Mouse (Mus musculus) embryonic fibroblast, embryonic 13.5 days (primary cell): Measurements from ENCODE around the gene Iqsec3.

ENCODE experiments used
- CTCF ChIP-seq: IDR thresholded peaks from 2 replicates; pipeline ENCODE4 v1.5.1; 2011; ENCODE audit warnings: mild to moderate bottlenecking, control low read depth, low read length, moderate library complexity, borderline replicate concordance; ENCODE audit not compliant: insufficient read depth
- POLR2A ChIP-seq: IDR thresholded peaks from 2 replicates; pipeline ENCODE4 v1.6.1; 2011; ENCODE audit warnings: low read depth, mild to moderate bottlenecking, control low read depth, low read length, moderate library complexity

DNA sequence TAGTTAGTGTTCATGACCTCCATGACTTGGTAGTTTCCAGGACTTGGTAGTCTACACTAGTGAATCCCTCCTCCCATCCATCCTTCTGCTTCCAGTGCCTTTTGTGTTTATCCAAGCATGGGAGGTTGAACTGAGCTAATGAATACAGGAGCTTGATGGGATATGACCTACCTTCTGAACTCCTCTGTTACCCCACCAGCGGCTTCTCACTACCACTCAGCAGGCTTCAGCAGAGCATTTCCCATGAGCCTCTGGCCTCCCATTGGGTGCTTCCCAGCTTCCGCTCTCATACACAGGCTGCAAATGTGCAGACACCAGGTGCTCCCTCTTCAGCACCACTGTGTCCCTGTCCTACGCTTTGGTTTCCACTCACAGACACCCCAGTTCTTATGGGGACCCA, 36.9 kb upstream of the Iqsec3 start:
- TF ChIP-seq CTCF (no peak), POLR2A (no peak)
